Mouse (Mus musculus) embryonic facial prominence, embryonic 15.5 days (tissue): ENCODE measurements around the gene Ost4. TPM values are rescaled to one million over a fixed set of nuclear protein-coding genes. Genes with fewer than 3 reads are reported as not detected.

ENCODE experiments used
- ATAC-seq: fragments of 200-750 bp; cut with Nextera tagmentation; 2 replicates; pipeline ENCODE4 v1.8.0; 2017; ENCODE audit warnings: low read depth, moderate TSS enrichment; ENCODE audit not compliant: insufficient number of reproducible peaks, low FRiP score, low TSS enrichment
- H3K27ac ChIP-seq: fragments of 300-500 bp; sonication (generic); replicated peaks from 2 replicates; pipeline ENCODE4 v1.5.1; 2015; ENCODE audit warnings: mild to moderate bottlenecking, inconsistent platforms
- H3K27me3 ChIP-seq: fragments of 300-500 bp; sonication (generic); 2 replicates; pipeline ENCODE4 v1.6.1; 2015; ENCODE audit warnings: inconsistent platforms
- H3K36me3 ChIP-seq: fragments of 300-500 bp; sonication (generic); 2 replicates; pipeline ENCODE4 v1.6.1; 2015; ENCODE audit warnings: mild to moderate bottlenecking, inconsistent platforms
- H3K4me1 ChIP-seq: fragments of 300-500 bp; sonication (generic); 2 replicates; pipeline ENCODE4 v1.6.1; 2015; ENCODE audit warnings: inconsistent platforms
- H3K4me2 ChIP-seq: fragments of 300-500 bp; sonication (generic); replicated peaks from 2 replicates; pipeline ENCODE4 v1.6.1; 2015; ENCODE audit warnings: mild to moderate bottlenecking, inconsistent platforms
- H3K4me3 ChIP-seq: fragments of 300-500 bp; sonication (generic); replicated peaks from 2 replicates; pipeline ENCODE4 v1.5.1; 2015; ENCODE audit warnings: mild to moderate bottlenecking, inconsistent platforms
- H3K9ac ChIP-seq: fragments of 300-500 bp; sonication (generic); 2 replicates; pipeline ENCODE4 v1.6.1; 2015; ENCODE audit warnings: inconsistent platforms
- H3K9me3 ChIP-seq: fragments of 300-500 bp; sonication (generic); replicated peaks from 2 replicates; pipeline ENCODE4 v1.6.1; 2016; ENCODE audit warnings: inconsistent platforms
- WGBS: fragments of 180-500 bp; shearing (Covaris S2); methylation state at CpG from one replicate; pipeline ENCODE4 v1.1.7; 2015; 5-methylcytosine and 5-hydroxymethylcytosine counted together
- polyA plus RNA-seq: library from polyadenylated mRNA; unstranded; fragments of >200 nt; fragmentation: Nextera tagmentation; extraction: Ambion mirVana; gene quantifications from 2 replicates; pipeline ENCODE4 v1.2.1, GENCODE M21; 2015

Gene Ost4
- polyA plus RNA-seq, 1 experiment from 2014 or later: 482 TPM

- ATAC-seq: no peak
- H3K4me1 ChIP-seq: peaks cover 15% of the 10 kb centered on the region
- 88% methylated on average over 6 of the region's 6 CpGs for WGBS
- H3K27me3 ChIP-seq: peaks cover 3% of the 10 kb centered on the region; the same call in 1 of the 2 replicates
- H3K27ac ChIP-seq: no peak overlapping the region
- H3K9me3 ChIP-seq: no peaks in the 10 kb centered on the region
- no peak overlapping the region for H3K4me3 ChIP-seq
- no peak overlapping the region for H3K9ac ChIP-seq
- no peaks in the 10 kb centered on the region for H3K36me3 ChIP-seq
- 0 out of 2 replicates have a peak overlapping the region, but pooled peaks have one; percentile 87 for H3K4me2 ChIP-seq
Observed at GRCm38 (mm10) chr5:30944344-30944743, 36.8 kb upstream of the Ost4 start.

- Histone ChIP-seq H3K9me3 (no peaks in the 10 kb centered on the region), H3K4me2 (no peak overlapping the region), H3K4me1 (peaks cover 7% of the 10 kb centered on the region), H3K27me3 (peaks cover 3% of the 10 kb centered on the region; the same call in 1 of the 2 replicates), H3K36me3 (no peaks in the 10 kb centered on the region), H3K4me3 (no peak overlapping the region), H3K9ac (no peak overlapping the region), H3K27ac (no peak overlapping the region)
- 93% methylated on average over 2 of the region's 2 CpGs for WGBS
- ATAC-seq: no peak
Observed at GRCm38 (mm10) chr5:30943004-30943403, 35.4 kb upstream of the Ost4 start.

- ATAC-seq: no peak
- Histone ChIP-seq H3K4me1 (no peaks in the 10 kb centered on the region), H3K9ac (no peak overlapping the region), H3K27me3 (no peaks in the 10 kb centered on the region), H3K36me3 (no peaks in the 10 kb centered on the region), H3K4me2 (no peak overlapping the region), H3K9me3 (no peaks in the 10 kb centered on the region), H3K4me3 (no peak overlapping the region), H3K27ac (no peak overlapping the region)
- 83% methylated on average over 5 of the region's 5 CpGs for WGBS
Observed at GRCm38 (mm10) chr5:30934725-30935461, 27.3 kb upstream of the Ost4 start.

- H3K4me3 ChIP-seq: no peak overlapping the region
- no peaks in the 10 kb centered on the region for H3K4me1 ChIP-seq
- no peak overlapping the region for H3K27ac ChIP-seq
- no peak for ATAC-seq
- H3K4me2 ChIP-seq: no peak overlapping the region
- no peak overlapping the region for H3K9ac ChIP-seq
- H3K27me3 ChIP-seq: no peaks in the 10 kb centered on the region
- no peaks in the 10 kb centered on the region for H3K9me3 ChIP-seq
- 62% methylated on average over 5 of the region's 5 CpGs for WGBS
- H3K36me3 ChIP-seq: no peaks in the 10 kb centered on the region
Observed at GRCm38 (mm10) chr5:30933705-30934104, 26.1 kb upstream of the Ost4 start.

GRCm38 (mm10) chr5:30931378-30931777, 23.8 kb upstream of the Ost4 start:
- H3K4me1 ChIP-seq: peaks cover 5% of the 10 kb centered on the region; the same call in 1 of the 2 replicates
- H3K4me2 ChIP-seq: no peak overlapping the region
- no peak overlapping the region for H3K4me3 ChIP-seq
- no peaks in the 10 kb centered on the region for H3K36me3 ChIP-seq
- H3K27me3 ChIP-seq: no peaks in the 10 kb centered on the region
- peak overlapping the region; percentile 11 for H3K27ac ChIP-seq
- WGBS: 75% methylated on average over 4 of the region's 4 CpGs
- H3K9me3 ChIP-seq: no peaks in the 10 kb centered on the region
- no peak overlapping the region for H3K9ac ChIP-seq
- no peak for ATAC-seq

- H3K4me3 ChIP-seq: no peak overlapping the region
- H3K27me3 ChIP-seq: no peaks in the 10 kb centered on the region
- no peak for ATAC-seq
- peak overlapping the region; percentile 11; the same call in 1 of the 2 replicates for H3K27ac ChIP-seq
- H3K4me1 ChIP-seq: peaks cover 5% of the 10 kb centered on the region; the same call in 1 of the 2 replicates
- no peaks in the 10 kb centered on the region for H3K36me3 ChIP-seq
- H3K9me3 ChIP-seq: no peaks in the 10 kb centered on the region
- no peak overlapping the region for H3K4me2 ChIP-seq
- H3K9ac ChIP-seq: no peak overlapping the region
- 76% methylated on average over 6 of the region's 6 CpGs for WGBS
Observed at GRCm38 (mm10) chr5:30930846-30931245, 23.3 kb upstream of the Ost4 start.

GRCm38 (mm10) chr5:30930121-30930520, 22.5 kb upstream of the Ost4 start:
- H3K4me2 ChIP-seq: no peak overlapping the region
- H3K9me3 ChIP-seq: no peaks in the 10 kb centered on the region
- H3K4me1 ChIP-seq: peaks cover 5% of the 10 kb centered on the region; the same call in 1 of the 2 replicates
- H3K4me3 ChIP-seq: no peak overlapping the region
- H3K36me3 ChIP-seq: no peaks in the 10 kb centered on the region
- ATAC-seq: no peak
- no peaks in the 10 kb centered on the region for H3K27me3 ChIP-seq
- WGBS: 34% methylated on average over 4 of the region's 4 CpGs
- no peak overlapping the region for H3K9ac ChIP-seq
- H3K27ac ChIP-seq: 0 out of 2 replicates have a peak overlapping the region, but pooled peaks have one; percentile 17

- Histone ChIP-seq H3K27me3 (no peaks in the 10 kb centered on the region), H3K36me3 (no peaks in the 10 kb centered on the region), H3K27ac (no peak overlapping the region), H3K4me1 (peaks cover 7% of the 10 kb centered on the region), H3K4me3 (no peak overlapping the region), H3K4me2 (0 out of 2 replicates have a peak overlapping the region, but pooled peaks have one; percentile 21), H3K9me3 (no peaks in the 10 kb centered on the region), H3K9ac (no peak overlapping the region)
- no peak for ATAC-seq
- 39% methylated on average over 7 of the region's 7 CpGs for WGBS
Observed at GRCm38 (mm10) chr5:30927945-30928529, 20.4 kb upstream of the Ost4 start.

GRCm38 (mm10) chr5:30926073-30926472, 18.5 kb upstream of the Ost4 start:
- Histone ChIP-seq H3K27ac (no peak overlapping the region), H3K4me3 (no peak overlapping the region), H3K9me3 (no peaks in the 10 kb centered on the region), H3K9ac (no peak overlapping the region), H3K4me1 (peaks cover 26% of the 10 kb centered on the region), H3K27me3 (no peaks in the 10 kb centered on the region), H3K4me2 (no peak overlapping the region), H3K36me3 (peaks cover 3% of the 10 kb centered on the region; the same call in 1 of the 2 replicates)
- 79% methylated on average over 2 of the region's 2 CpGs for WGBS
- no peak for ATAC-seq

- H3K9me3 ChIP-seq: no peaks in the 10 kb centered on the region
- 89% methylated on average over 5 of the region's 5 CpGs for WGBS
Observed at GRCm38 (mm10) chr5:30925217-30925616, 17.6 kb upstream of the Ost4 start.

GRCm38 (mm10) chr5:30924614-30925013, 17.0 kb upstream of the Ost4 start:
- peaks cover 37% of the 10 kb centered on the region for H3K4me1 ChIP-seq
- no peak overlapping the region for H3K9ac ChIP-seq
- H3K36me3 ChIP-seq: peaks cover 13% of the 10 kb centered on the region
- H3K27me3 ChIP-seq: no peaks in the 10 kb centered on the region
- no peaks in the 10 kb centered on the region for H3K9me3 ChIP-seq
- no peak overlapping the region for H3K27ac ChIP-seq
- H3K4me2 ChIP-seq: no peak overlapping the region
- no peak for ATAC-seq
- 71% methylated on average over 8 of the region's 8 CpGs for WGBS
- H3K4me3 ChIP-seq: no peak overlapping the region

More at GRCm38 (mm10) chr5:30925217-30925616, 17.6 kb upstream of the Ost4 start:
- no peak overlapping the region for H3K9ac ChIP-seq
- no peak overlapping the region for H3K4me2 ChIP-seq
- no peak for ATAC-seq
- peaks cover 7% of the 10 kb centered on the region; the same call in 1 of the 2 replicates for H3K36me3 ChIP-seq
- H3K27ac ChIP-seq: no peak overlapping the region
- H3K4me3 ChIP-seq: no peak overlapping the region
- H3K4me1 ChIP-seq: peaks cover 34% of the 10 kb centered on the region
- no peaks in the 10 kb centered on the region for H3K27me3 ChIP-seq
